Mouse (Mus musculus) left cerebral cortex, adult 2 months (tissue): ENCODE measurements around the gene Wscd2. TPM values are rescaled to one million over a fixed set of nuclear protein-coding genes. Genes with fewer than 3 reads are reported as not detected.

ENCODE experiments used
- DNase-seq, 2 experiments: peaks; one replicate each; pipeline ENCODE4 v3.0.0; 2021 to 2022; ENCODE audit warnings: low spot score in 2 of 2, mixed read lengths in 1 of 2; ENCODE audit errors: extremely low spot score in 1 of 2
- H3K27ac ChIP-seq: fragments of 200-600 bp; 2 replicates; pipeline ENCODE4 v1.8.1; 2022
- H3K4me3 ChIP-seq: fragments of 200-600 bp; 2 replicates; pipeline ENCODE4 v1.8.1; 2022
- CTCF ChIP-seq: fragments of 200-600 bp; IDR thresholded peaks from 2 replicates; pipeline ENCODE4 v1.8.1; 2022; ENCODE audit warnings: antibody characterized with exemption, mild to moderate bottlenecking, moderate library complexity
- intact Hi-C: fragments of 180-260 bp; cut with DNase I; formaldehyde crosslinking; loops from one replicate; pipeline ENCODE4 v1.15.1; 2025
- total RNA-seq, 2 experiments: library from RNA; stranded (reverse); gene quantifications; 2 replicates each; pipeline ENCODE4 v1.2.3; 2021

The Wscd2 gene
- total RNA-seq, 2 experiments from 2014 or later, result 54.5 to 65.7 TPM

- no peak overlapping the region for H3K27ac ChIP-seq
- DNase-seq, result no peak
- intact Hi-C loops, result no loop called here
- no peak overlapping the region for H3K4me3 ChIP-seq
- TF ChIP-seq CTCF, result no peak
Measured at GRCm38 (mm10) chr5:113487879-113488278, 2.3 kb upstream of the Wscd2 start.

- no peak for TF ChIP-seq CTCF
- no peak for DNase-seq
- no peak overlapping the region for H3K4me3 ChIP-seq
- H3K27ac ChIP-seq, result no peak overlapping the region
- intact Hi-C loops, result loop anchor here (5.0 to 10.0 kb wide), 4 partner anchors 55 to 233 kb away; partner anchors contain the start of gene 1700069L16Rik
Measured at GRCm38 (mm10) chr5:113489617-113490016, 516 bp upstream of the Wscd2 start.

- peak; percentile 64 to 71 for DNase-seq
- TF ChIP-seq CTCF, result no peak
- Histone ChIP-seq H3K27ac (peak overlapping the region; percentile 95), H3K4me3 (peak overlapping the region; percentile 77)
- intact Hi-C loops, result loop anchor here (5.0 to 10.0 kb wide), 4 partner anchors 54 to 232 kb away; partner anchors contain the start of gene 1700069L16Rik
Measured at GRCm38 (mm10) chr5:113490467-113491260, 531 bp downstream of the Wscd2 start.

GRCm38 (mm10) chr5:113491552-113491951, 1.4 kb downstream of the Wscd2 start:
- Histone ChIP-seq H3K27ac (peak overlapping the region; percentile 95), H3K4me3 (peak overlapping the region; percentile 77)
- intact Hi-C loops, result loop anchor here (5.0 to 10.0 kb wide), 4 partner anchors 53 to 231 kb away; partner anchors contain the start of gene 1700069L16Rik
- no peak for DNase-seq
- no peak for TF ChIP-seq CTCF

- H3K27ac ChIP-seq, result peak overlapping the region; percentile 95
- intact Hi-C loops, result loop anchor here (5.0 to 10.0 kb wide), 4 partner anchors 53 to 230 kb away; partner anchors contain the start of gene 1700069L16Rik
Measured at GRCm38 (mm10) chr5:113491988-113492387, 1.9 kb downstream of the Wscd2 start.

GRCm38 (mm10) chr5:113492417-113493035, 2.4 kb downstream of the Wscd2 start:
- DNase-seq, result peak in 1 of 2 experiments; percentile 47
- Histone ChIP-seq H3K27ac (peak overlapping the region; percentile 61), H3K4me3 (peak overlapping the region; percentile 77)
- intact Hi-C loops, result loop anchor here (5.0 to 10.0 kb wide), 4 partner anchors 52 to 230 kb away; partner anchors contain the start of gene 1700069L16Rik
- TF ChIP-seq CTCF, result no peak

More at GRCm38 (mm10) chr5:113491988-113492387, 1.9 kb downstream of the Wscd2 start:
- DNase-seq, result no peak
- no peak for TF ChIP-seq CTCF
- H3K4me3 ChIP-seq, result peak overlapping the region; percentile 77

- TF ChIP-seq CTCF, result no peak
- no peak for DNase-seq
- Histone ChIP-seq H3K4me3 (peak overlapping the region; percentile 20), H3K27ac (peak overlapping the region; percentile 32; the same call in 1 of the 2 replicates)
- intact Hi-C loops, result loop anchor here (5.0 to 10.0 kb wide), 4 partner anchors 51 to 228 kb away; partner anchors contain the start of gene 1700069L16Rik
Measured at GRCm38 (mm10) chr5:113493997-113494396, 3.9 kb downstream of the Wscd2 start.

- no peak for DNase-seq
- no peak overlapping the region for H3K4me3 ChIP-seq
- no peak overlapping the region for H3K27ac ChIP-seq
- intact Hi-C loops, result loop anchor here (10.0 kb wide), 1 partner anchor 48 kb away; no protein-coding TSS in a partner anchor
- no peak for TF ChIP-seq CTCF
Measured at GRCm38 (mm10) chr5:113496926-113497325, 6.8 kb downstream of the Wscd2 start.

GRCm38 (mm10) chr5:113499421-113499820, 9.3 kb downstream of the Wscd2 start:
- no peak overlapping the region for H3K4me3 ChIP-seq
- peak in 1 of 2 experiments; percentile 47 for DNase-seq
- no peak overlapping the region for H3K27ac ChIP-seq
- TF ChIP-seq CTCF, result no peak
- intact Hi-C loops, result loop anchor here (10.0 kb wide), 1 partner anchor 45 kb away; no protein-coding TSS in a partner anchor

GRCm38 (mm10) chr5:113503276-113503675, 13.1 kb downstream of the Wscd2 start:
- peak; percentile 41 to 44 for DNase-seq
- intact Hi-C loops, result no loop called here
- H3K27ac ChIP-seq, result peak overlapping the region; percentile 61
- TF ChIP-seq CTCF, result no peak
- no peak overlapping the region for H3K4me3 ChIP-seq

GRCm38 (mm10) chr5:113504654-113505053, 14.5 kb downstream of the Wscd2 start:
- no peak overlapping the region for H3K4me3 ChIP-seq
- TF ChIP-seq CTCF, result no peak
- DNase-seq, result no peak
- no peak overlapping the region for H3K27ac ChIP-seq
- intact Hi-C loops, result no loop called here

- Histone ChIP-seq H3K4me3 (no peak overlapping the region), H3K27ac (no peak overlapping the region)
- no peak for TF ChIP-seq CTCF
- no peak for DNase-seq
- intact Hi-C loops, result no loop called here
Measured at GRCm38 (mm10) chr5:113506065-113506464, 15.9 kb downstream of the Wscd2 start.
